Mouse (Mus musculus): Measurements from ENCODE around the gene Tas1r1. TPM values are rescaled to one million over a fixed set of nuclear protein-coding genes. Genes with fewer than 3 reads are reported as not detected.

The Tas1r1 gene
- total RNA-seq, 1 experiment: 1.9 TPM

DNA sequence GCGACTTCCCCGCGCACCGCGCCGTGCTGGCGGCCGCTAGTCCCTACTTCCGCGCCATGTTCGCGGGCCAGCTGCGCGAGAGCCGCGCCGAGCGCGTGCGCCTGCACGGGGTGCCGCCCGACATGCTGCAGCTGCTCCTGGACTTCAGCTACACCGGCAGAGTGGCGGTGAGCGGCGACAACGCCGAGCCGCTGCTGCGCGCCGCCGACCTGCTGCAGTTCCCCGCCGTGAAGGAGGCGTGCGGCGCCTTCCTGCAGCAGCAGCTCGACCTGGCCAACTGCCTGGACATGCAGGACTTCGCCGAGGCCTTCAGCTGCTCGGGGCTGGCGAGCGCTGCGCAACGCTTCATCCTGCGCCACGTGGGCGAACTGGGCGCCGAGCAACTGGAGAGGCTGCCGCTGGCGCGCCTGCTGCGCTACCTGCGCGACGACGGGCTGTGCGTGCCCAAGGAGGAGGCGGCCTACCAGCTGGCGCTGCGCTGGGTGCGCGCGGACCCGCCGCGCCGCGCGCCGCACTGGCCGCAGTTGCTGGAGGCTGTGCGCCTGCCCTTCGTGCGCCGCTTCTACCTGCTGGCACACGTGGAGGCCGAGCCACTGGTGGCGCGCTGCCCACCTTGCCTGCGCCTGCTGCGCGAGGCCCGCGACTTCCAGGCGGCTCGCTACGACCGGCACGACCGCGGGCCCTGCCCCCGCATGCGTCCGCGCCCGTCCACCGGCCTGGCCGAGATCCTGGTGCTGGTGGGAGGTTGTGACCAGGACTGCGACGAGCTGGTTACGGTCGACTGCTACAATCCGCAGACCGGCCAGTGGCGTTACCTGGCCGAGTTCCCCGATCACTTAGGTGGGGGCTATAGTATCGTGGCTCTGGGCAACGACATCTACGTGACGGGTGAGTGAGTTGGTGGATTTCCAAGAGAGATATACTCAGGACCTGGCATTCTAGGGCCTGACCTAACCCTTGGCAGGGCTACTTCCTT lies 29.0 kb downstream of the Tas1r1 start:
- Histone ChIP-seq H3K4me3 (ENCODE audit: insufficient read depth in 1 of 2, low read depth in 1 of 2, low read length in 2 of 2, poor library complexity in 1 of 2, severe bottlenecking in 1 of 2) (peak overlapping the region; percentile 86 to 88), H3K27ac (ENCODE audit: insufficient read depth, low read depth, low read length, poor library complexity, severe bottlenecking) (peak overlapping the region; percentile 3; the same call in 1 of the 2 replicates), H3K4me1 (ENCODE audit: control insufficient read depth in 2 of 2, insufficient read depth in 2 of 2, low read length in 2 of 2, poor library complexity in 1 of 2) (peaks cover 0 to 23% of the 10 kb centered on the region in 2 experiments; a peak in 3 of 4 replicates), H3K9me3 (ENCODE audit: control insufficient read depth, insufficient read depth, low read depth, low read length) (no peaks in the 10 kb centered on the region), H3K9ac (ENCODE audit: insufficient read depth, low read depth, low read length, poor library complexity, severe bottlenecking) (peak overlapping the region; percentile 80), H3K36me3 (ENCODE audit: control insufficient read depth, insufficient read depth, low read length, poor library complexity, severe bottlenecking) (peaks cover 33% of the 10 kb centered on the region)
- TF ChIP-seq ZC3H11A (IDR thresholded peaks at IDR 0.05; ENCODE audit: borderline replicate concordance, low read depth, low read length) (no peak), HCFC1 (IDR thresholded peaks at IDR 0.05; ENCODE audit: borderline replicate concordance, insufficient read depth, low read length) (0 out of 2 replicates have a peak, but pooled peaks have one; percentile 15)
- no peak for DNase-seq (ENCODE audit: low read depth, low spot score)
- in situ Hi-C loops (cut with MboI; ENCODE audit: low sequenced_read_pairs in 2 of 2, unreplicated experiment in 2 of 2): no loop called here

DNA sequence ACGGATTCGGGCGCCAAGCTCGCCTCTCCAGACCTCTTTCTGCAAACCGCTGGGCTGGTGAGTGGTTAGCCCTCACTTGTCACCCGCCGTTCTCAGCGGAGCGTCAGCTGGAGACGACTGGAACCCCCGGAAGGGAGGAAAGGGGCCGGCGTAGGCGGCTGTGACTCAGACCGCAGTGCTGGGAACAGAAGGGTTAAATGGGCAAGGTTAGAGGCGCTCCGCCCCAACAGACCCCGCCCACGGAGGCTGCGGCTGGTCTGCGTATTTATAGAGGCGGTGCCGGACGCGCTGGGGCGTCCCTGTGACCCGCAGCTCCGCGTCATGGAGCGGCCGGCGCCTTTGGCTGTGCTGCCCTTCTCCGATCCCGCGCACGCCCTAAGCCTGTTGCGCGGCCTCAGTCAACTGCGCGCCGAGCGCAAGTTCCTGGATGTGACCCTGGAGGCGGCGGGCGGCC lies 29.7 kb downstream of the Tas1r1 start, which contains the start of gene Klhl21:
Gene Klhl21, plus strand, starts transcription at position 182 of the 454 bp plus-strand sequence.
- H3K9me3 ChIP-seq (ENCODE audit: control insufficient read depth, insufficient read depth, low read depth, low read length): no peaks in the 10 kb centered on the region
- peaks cover 26% of the 10 kb centered on the region; the same call in 1 of the 2 replicates for H3K36me3 ChIP-seq (ENCODE audit: control insufficient read depth, insufficient read depth, low read length, poor library complexity, severe bottlenecking)
- H3K4me1 ChIP-seq (ENCODE audit: control insufficient read depth in 2 of 2, insufficient read depth in 2 of 2, low read length in 2 of 2, poor library complexity in 1 of 2): peaks cover 0 to 23% of the 10 kb centered on the region in 2 experiments; a peak in 3 of 4 replicates
- peak within 1 kb of the TSS; percentile 86 to 88 for H3K4me3 ChIP-seq (ENCODE audit: insufficient read depth in 1 of 2, low read depth in 1 of 2, low read length in 2 of 2, poor library complexity in 1 of 2, severe bottlenecking in 1 of 2)
- in situ Hi-C loops (cut with MboI; ENCODE audit: low sequenced_read_pairs in 2 of 2, unreplicated experiment in 2 of 2): no loop called here
- H3K27ac ChIP-seq (ENCODE audit: insufficient read depth, low read depth, low read length, poor library complexity, severe bottlenecking): peak within 1 kb of the TSS; percentile 53; the same call in 1 of the 2 replicates
- peak within 1 kb of the TSS; percentile 80 for H3K9ac ChIP-seq (ENCODE audit: insufficient read depth, low read depth, low read length, poor library complexity, severe bottlenecking)
- peak; percentile 81 for DNase-seq (ENCODE audit: low read depth, low spot score)
- TF ChIP-seq HCFC1 (IDR thresholded peaks at IDR 0.05; ENCODE audit: borderline replicate concordance, insufficient read depth, low read length): no peak
- no peak for TF ChIP-seq ZC3H11A (IDR thresholded peaks at IDR 0.05; ENCODE audit: borderline replicate concordance, low read depth, low read length)
- no peak for TF ChIP-seq CHD2 (IDR thresholded peaks at IDR 0.05; ENCODE audit: low read depth, low read length)
- TF ChIP-seq MAFK (IDR thresholded peaks at IDR 0.05; ENCODE audit: insufficient read depth, low read depth, low read length): no peak
- TF ChIP-seq ZNF384 (IDR thresholded peaks at IDR 0.05; ENCODE audit: low read depth, low read length): no peak

DNA sequence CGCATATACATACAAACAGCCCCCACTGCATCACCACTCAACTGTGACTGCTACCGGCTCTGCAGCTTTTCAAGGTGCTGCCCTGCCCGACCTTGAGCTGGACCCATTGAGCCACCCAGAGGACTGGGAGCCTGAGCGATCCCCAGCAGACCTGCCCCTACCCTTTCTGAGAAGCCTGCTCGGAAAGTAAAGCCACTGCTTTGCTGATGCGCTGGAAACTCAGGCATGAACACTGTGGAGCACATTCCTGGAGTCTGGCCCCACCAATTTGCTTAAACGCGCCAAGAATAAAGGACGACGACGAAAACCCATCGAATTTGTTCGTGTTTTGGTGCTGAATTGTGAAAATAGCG lies 30.2 kb downstream of the Tas1r1 start:
- Histone ChIP-seq H3K27ac (ENCODE audit: insufficient read depth, low read depth, low read length, poor library complexity, severe bottlenecking) (peak overlapping the region; percentile 53; the same call in 1 of the 2 replicates), H3K4me1 (ENCODE audit: control insufficient read depth in 2 of 2, insufficient read depth in 2 of 2, low read length in 2 of 2, poor library complexity in 1 of 2) (peaks cover 0 to 23% of the 10 kb centered on the region in 2 experiments; a peak in 3 of 4 replicates)
- in situ Hi-C loops (cut with MboI; ENCODE audit: low sequenced_read_pairs in 2 of 2, unreplicated experiment in 2 of 2): no loop called here

DNA sequence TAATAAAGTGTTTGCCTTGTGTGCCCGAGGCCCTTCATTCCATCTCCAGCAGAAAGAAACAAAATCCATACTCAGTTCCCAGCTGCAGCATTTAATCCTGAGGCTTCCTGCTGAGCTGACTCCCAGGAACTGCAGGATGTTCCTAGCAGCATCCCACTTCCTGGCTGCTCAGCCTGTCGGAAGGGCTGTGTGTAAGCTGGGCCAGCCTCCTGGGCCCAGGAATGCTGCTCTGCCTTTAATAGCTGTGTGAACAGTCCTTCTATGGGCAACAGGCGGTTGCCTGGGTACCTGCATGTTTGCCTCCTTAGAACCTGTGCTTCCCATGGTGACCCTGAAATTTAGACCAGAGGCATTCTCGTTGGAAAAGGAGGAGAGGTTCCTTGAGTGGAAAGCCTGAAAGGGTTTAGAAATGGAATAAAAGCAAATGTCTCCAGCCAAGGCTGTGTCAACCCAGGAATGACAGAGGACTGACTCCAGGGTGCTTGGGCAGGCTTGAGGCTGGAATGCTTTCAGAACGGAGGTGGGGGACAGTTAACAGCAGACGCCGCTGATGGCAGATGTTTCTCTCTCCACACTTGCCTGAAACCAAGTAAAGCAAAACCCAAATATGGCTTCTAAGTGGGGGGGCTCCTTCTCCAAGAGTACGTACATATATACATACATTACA lies 30.8 kb downstream of the Tas1r1 start:
- no peaks in the 10 kb centered on the region for H3K9me3 ChIP-seq (ENCODE audit: control insufficient read depth, insufficient read depth, low read depth, low read length)
- H3K4me1 ChIP-seq (ENCODE audit: control insufficient read depth in 2 of 2, insufficient read depth in 2 of 2, low read length in 2 of 2, poor library complexity in 1 of 2): peaks cover 0 to 21% of the 10 kb centered on the region in 2 experiments; a peak in 3 of 4 replicates
- peak overlapping the region; percentile 86 to 88; a peak in 2 of 4 replicates for H3K4me3 ChIP-seq (ENCODE audit: insufficient read depth in 1 of 2, low read depth in 1 of 2, low read length in 2 of 2, poor library complexity in 1 of 2, severe bottlenecking in 1 of 2)
- H3K27ac ChIP-seq (ENCODE audit: insufficient read depth, low read depth, low read length, poor library complexity, severe bottlenecking): peak overlapping the region; percentile 53
- in situ Hi-C loops (cut with MboI; ENCODE audit: low sequenced_read_pairs in 2 of 2, unreplicated experiment in 2 of 2): no loop called here
- H3K9ac ChIP-seq (ENCODE audit: insufficient read depth, low read depth, low read length, poor library complexity, severe bottlenecking): 0 out of 2 replicates have a peak overlapping the region, but pooled peaks have one; percentile 17
- no peak for DNase-seq (ENCODE audit: low read depth, low spot score)
- peaks cover 17% of the 10 kb centered on the region; the same call in 1 of the 2 replicates for H3K36me3 ChIP-seq (ENCODE audit: control insufficient read depth, insufficient read depth, low read length, poor library complexity, severe bottlenecking)
- TF ChIP-seq ZNF384 (IDR thresholded peaks at IDR 0.05; ENCODE audit: low read depth, low read length): no peak
- TF ChIP-seq ZC3H11A (IDR thresholded peaks at IDR 0.05; ENCODE audit: borderline replicate concordance, low read depth, low read length): no peak
- TF ChIP-seq CHD2 (IDR thresholded peaks at IDR 0.05; ENCODE audit: low read depth, low read length): no peak
- TF ChIP-seq HCFC1 (IDR thresholded peaks at IDR 0.05; ENCODE audit: borderline replicate concordance, insufficient read depth, low read length): no peak
- no peak for TF ChIP-seq MAFK (IDR thresholded peaks at IDR 0.05; ENCODE audit: insufficient read depth, low read depth, low read length)

More for the DNA sequence above, 30.2 kb downstream of the Tas1r1 start:
- H3K36me3 ChIP-seq (ENCODE audit: control insufficient read depth, insufficient read depth, low read length, poor library complexity, severe bottlenecking): peaks cover 22% of the 10 kb centered on the region; the same call in 1 of the 2 replicates
- peak overlapping the region; percentile 86 to 88 for H3K4me3 ChIP-seq (ENCODE audit: insufficient read depth in 1 of 2, low read depth in 1 of 2, low read length in 2 of 2, poor library complexity in 1 of 2, severe bottlenecking in 1 of 2)
- TF ChIP-seq ZC3H11A (IDR thresholded peaks at IDR 0.05; ENCODE audit: borderline replicate concordance, low read depth, low read length) (no peak), CHD2 (IDR thresholded peaks at IDR 0.05; ENCODE audit: low read depth, low read length) (no peak), ZNF384 (IDR thresholded peaks at IDR 0.05; ENCODE audit: low read depth, low read length) (no peak), MAFK (IDR thresholded peaks at IDR 0.05; ENCODE audit: insufficient read depth, low read depth, low read length) (no peak), HCFC1 (IDR thresholded peaks at IDR 0.05; ENCODE audit: borderline replicate concordance, insufficient read depth, low read length) (no peak)
- DNase-seq (ENCODE audit: low read depth, low spot score): no peak
- H3K9me3 ChIP-seq (ENCODE audit: control insufficient read depth, insufficient read depth, low read depth, low read length): no peaks in the 10 kb centered on the region
- H3K9ac ChIP-seq (ENCODE audit: insufficient read depth, low read depth, low read length, poor library complexity, severe bottlenecking): peak overlapping the region; percentile 52
